Mouse (Mus musculus): Measurements from ENCODE around the gene Ccdc190. TPM values are rescaled to one million over a fixed set of nuclear protein-coding genes. Genes with fewer than 3 reads are reported as not detected.

Gene Ccdc190
- polyA plus RNA-seq, 1 experiment from 2014 or later, result not detected

DNA sequence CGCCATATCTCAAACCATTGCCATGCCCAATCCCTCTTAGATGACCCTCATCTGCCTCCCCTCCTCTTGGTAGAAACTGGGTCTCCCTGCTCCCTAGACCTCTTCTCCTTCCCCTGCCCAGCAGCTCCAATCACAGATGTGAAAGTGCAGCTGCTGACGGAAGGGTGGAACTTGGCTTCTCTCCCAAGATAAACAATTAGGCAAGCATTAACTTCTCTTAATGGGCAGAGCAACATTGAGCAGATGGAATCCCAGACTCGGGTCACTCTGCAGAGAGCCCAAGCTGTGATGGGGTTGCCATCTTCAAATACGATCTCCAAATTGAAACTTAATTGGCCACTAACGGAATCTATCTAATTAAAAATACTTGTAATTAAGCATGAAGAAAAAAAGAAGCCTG lies 19.3 kb upstream of the Ccdc190 start:
- Histone ChIP-seq H3K4me3 (ENCODE audit: low read length) (no peak overlapping the region), H3K4me2 (replicated peaks; ENCODE audit: low read depth, low read length) (no peak overlapping the region), H3K27me3 (ENCODE audit: insufficient read depth, low read length) (no peaks in the 10 kb centered on the region), H3K4me1 (ENCODE audit: insufficient read depth, low read length) (no peaks in the 10 kb centered on the region), H3K9me3 (ENCODE audit: low read length) (peaks cover 3% of the 10 kb centered on the region; the same call in 1 of the 2 replicates), H3K36me3 (ENCODE audit: insufficient read depth, low read length) (no peaks in the 10 kb centered on the region), H3K9ac (replicated peaks; ENCODE audit: low read length) (no peak overlapping the region), H3K27ac (ENCODE audit: low read length) (no peak overlapping the region)
- ATAC-seq (ENCODE audit: low FRiP score, low TSS enrichment), result no peak
- WGBS, result 71% methylated on average over 5 of the region's 5 CpGs

DNA sequence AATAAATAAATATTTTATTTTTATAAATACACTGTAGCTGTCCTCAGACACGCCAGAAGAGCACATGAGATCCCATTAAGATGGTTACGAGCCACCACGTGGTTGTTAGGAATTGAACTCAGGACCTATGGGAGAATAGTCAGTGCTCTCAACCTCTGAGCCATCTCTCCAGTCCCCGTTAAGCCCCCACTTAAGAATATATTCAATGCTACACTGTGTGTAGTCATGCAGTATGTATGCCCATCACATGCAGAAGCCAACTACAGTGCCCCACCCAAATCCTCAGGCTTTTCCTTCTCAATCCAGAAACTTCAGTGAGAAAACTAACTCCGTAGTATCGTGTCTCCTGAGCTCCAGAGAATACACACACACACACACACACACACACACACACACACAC lies 18.8 kb upstream of the Ccdc190 start:
- WGBS, result 86% methylated on average over 6 of the region's 6 CpGs
- Histone ChIP-seq H3K4me1 (ENCODE audit: insufficient read depth, low read length) (no peaks in the 10 kb centered on the region), H3K36me3 (ENCODE audit: insufficient read depth, low read length) (no peaks in the 10 kb centered on the region), H3K27me3 (ENCODE audit: insufficient read depth, low read length) (no peaks in the 10 kb centered on the region), H3K4me2 (replicated peaks; ENCODE audit: low read depth, low read length) (no peak overlapping the region), H3K27ac (ENCODE audit: low read length) (no peak overlapping the region), H3K9ac (replicated peaks; ENCODE audit: low read length) (no peak overlapping the region), H3K4me3 (ENCODE audit: low read length) (no peak overlapping the region), H3K9me3 (ENCODE audit: low read length) (peaks cover 3% of the 10 kb centered on the region; the same call in 1 of the 2 replicates)
- ATAC-seq (ENCODE audit: low FRiP score, low TSS enrichment), result no peak

DNA sequence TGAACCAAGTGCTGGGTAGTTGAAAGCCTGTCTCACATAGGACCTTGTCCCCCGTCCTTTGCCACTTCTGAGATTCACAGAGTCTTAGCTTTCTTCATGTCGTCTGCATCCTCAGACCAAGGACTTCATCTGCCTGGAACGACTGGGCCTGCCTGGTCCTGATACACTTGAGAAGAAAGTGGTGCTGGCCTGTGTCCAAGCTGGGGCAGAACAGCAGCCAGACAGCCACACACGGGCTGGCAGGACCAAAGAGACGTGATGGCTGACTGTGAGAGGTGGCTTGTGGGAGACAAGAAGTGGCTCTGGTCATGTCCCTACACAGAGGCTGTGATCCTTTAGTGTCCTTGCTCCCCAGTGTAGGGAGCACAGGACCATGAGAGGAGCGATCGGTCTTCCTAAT lies 17.7 kb upstream of the Ccdc190 start:
- Histone ChIP-seq H3K27ac (ENCODE audit: low read length) (no peak overlapping the region), H3K4me2 (replicated peaks; ENCODE audit: low read depth, low read length) (no peak overlapping the region), H3K36me3 (ENCODE audit: insufficient read depth, low read length) (no peaks in the 10 kb centered on the region), H3K9me3 (ENCODE audit: low read length) (peaks cover 3% of the 10 kb centered on the region; the same call in 1 of the 2 replicates), H3K4me3 (ENCODE audit: low read length) (no peak overlapping the region), H3K9ac (replicated peaks; ENCODE audit: low read length) (no peak overlapping the region), H3K27me3 (ENCODE audit: insufficient read depth, low read length) (no peaks in the 10 kb centered on the region), H3K4me1 (ENCODE audit: insufficient read depth, low read length) (no peaks in the 10 kb centered on the region)
- no peak for ATAC-seq (ENCODE audit: low FRiP score, low TSS enrichment)
- 52% methylated on average over 7 of the region's 7 CpGs for WGBS

DNA sequence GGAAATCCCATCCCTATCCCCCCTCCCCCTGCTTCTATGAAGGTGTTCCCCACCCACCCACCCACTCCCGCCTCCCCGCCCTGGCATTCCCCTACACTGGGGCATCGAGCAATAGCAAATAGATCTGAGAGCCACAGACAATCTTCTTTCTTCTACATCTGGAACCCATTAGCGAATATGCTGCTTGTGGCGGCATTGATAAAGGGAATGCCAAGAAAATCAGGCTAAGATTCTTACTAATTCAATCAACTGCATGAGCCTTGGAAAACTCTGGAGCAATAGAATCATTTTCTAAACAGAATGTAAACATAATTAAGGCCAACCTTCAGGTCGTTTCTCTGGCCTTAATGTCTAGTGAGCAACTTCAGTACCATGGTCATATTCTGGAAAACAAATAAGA lies 16.9 kb upstream of the Ccdc190 start:
- no peaks in the 10 kb centered on the region for H3K36me3 ChIP-seq (ENCODE audit: insufficient read depth, low read length)
- 79% methylated on average over 6 of the region's 6 CpGs for WGBS
- peaks cover 3% of the 10 kb centered on the region; the same call in 1 of the 2 replicates for H3K9me3 ChIP-seq (ENCODE audit: low read length)
- H3K4me2 ChIP-seq (replicated peaks; ENCODE audit: low read depth, low read length), result no peak overlapping the region
- H3K4me3 ChIP-seq (ENCODE audit: low read length), result no peak overlapping the region
- no peak overlapping the region for H3K27ac ChIP-seq (ENCODE audit: low read length)
- H3K4me1 ChIP-seq (ENCODE audit: insufficient read depth, low read length), result no peaks in the 10 kb centered on the region
- H3K27me3 ChIP-seq (ENCODE audit: insufficient read depth, low read length), result no peaks in the 10 kb centered on the region
- ATAC-seq (ENCODE audit: low FRiP score, low TSS enrichment), result no peak
- no peak overlapping the region for H3K9ac ChIP-seq (replicated peaks; ENCODE audit: low read length)

DNA sequence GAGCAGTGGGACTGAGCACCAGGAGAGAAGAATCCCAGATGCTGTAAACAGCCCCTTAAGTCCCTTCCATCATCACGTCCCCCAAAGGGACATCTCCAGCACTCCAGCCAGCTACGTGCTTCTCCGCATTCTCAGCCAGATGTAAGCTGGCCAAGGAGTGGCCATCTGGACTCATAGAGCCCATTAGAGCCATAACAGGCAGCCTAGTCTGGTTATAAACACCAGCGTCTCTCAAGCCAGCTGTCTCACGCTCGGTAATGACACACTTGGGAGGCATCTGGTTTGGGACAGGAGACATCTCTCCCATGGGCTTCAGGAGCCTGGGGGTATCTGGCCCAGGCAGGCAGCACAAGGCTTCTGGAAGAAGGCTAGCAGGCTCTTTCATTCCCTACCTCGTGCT lies 11.8 kb upstream of the Ccdc190 start:
- WGBS, result 29% methylated on average over 7 of the region's 7 CpGs
- no peaks in the 10 kb centered on the region for H3K36me3 ChIP-seq (ENCODE audit: insufficient read depth, low read length)
- H3K27me3 ChIP-seq (ENCODE audit: insufficient read depth, low read length), result peaks cover 3% of the 10 kb centered on the region; the same call in 1 of the 2 replicates
- H3K4me1 ChIP-seq (ENCODE audit: insufficient read depth, low read length), result 0 out of 2 replicates have a peak, but pooled peaks cover 3% of the 10 kb centered on the region
- no peaks in the 10 kb centered on the region for H3K9me3 ChIP-seq (ENCODE audit: low read length)
- no peak overlapping the region for H3K27ac ChIP-seq (ENCODE audit: low read length)
- H3K9ac ChIP-seq (replicated peaks; ENCODE audit: low read length), result no peak overlapping the region
- no peak overlapping the region for H3K4me2 ChIP-seq (replicated peaks; ENCODE audit: low read depth, low read length)
- H3K4me3 ChIP-seq (ENCODE audit: low read length), result no peak overlapping the region
- no peak for ATAC-seq (ENCODE audit: low FRiP score, low TSS enrichment)

DNA sequence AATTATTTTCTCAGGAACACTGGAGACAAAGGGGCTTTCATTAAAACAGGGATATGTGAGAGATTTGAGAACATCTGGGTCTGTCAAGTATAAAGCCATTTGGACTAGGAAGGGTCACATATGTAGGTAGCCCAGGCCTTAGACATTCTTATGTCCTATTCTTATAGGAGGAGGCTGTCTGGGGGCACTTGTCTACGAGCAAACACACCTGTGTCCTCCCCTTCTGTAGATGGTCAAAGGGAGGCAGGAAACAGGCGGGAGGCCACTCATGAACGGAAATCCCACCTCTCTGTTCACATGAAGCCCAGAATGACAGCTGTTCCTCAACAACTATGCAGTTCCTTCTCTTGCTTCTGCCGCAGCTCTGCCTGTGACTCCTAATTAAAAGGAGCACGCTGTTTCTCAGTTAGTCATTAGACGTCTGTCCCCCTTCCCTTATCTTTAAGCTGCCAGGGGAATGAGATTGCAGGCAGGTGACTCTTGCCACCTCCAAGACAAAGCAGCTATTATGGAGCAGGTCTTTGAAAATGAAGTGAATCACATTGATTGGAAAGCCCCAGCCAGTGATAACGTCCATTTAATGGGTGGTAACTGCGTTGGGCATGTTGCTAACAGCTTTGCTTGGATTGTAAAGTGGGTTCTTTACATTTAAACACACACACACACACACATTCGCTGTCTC lies 11.2 kb upstream of the Ccdc190 start:
- Histone ChIP-seq H3K4me3 (ENCODE audit: low read length) (no peak overlapping the region), H3K27ac (ENCODE audit: low read length) (no peak overlapping the region), H3K36me3 (ENCODE audit: insufficient read depth, low read length) (no peaks in the 10 kb centered on the region), H3K4me1 (ENCODE audit: insufficient read depth, low read length) (0 out of 2 replicates have a peak, but pooled peaks cover 3% of the 10 kb centered on the region), H3K9ac (replicated peaks; ENCODE audit: low read length) (no peak overlapping the region), H3K4me2 (replicated peaks; ENCODE audit: low read depth, low read length) (no peak overlapping the region), H3K27me3 (ENCODE audit: insufficient read depth, low read length) (peaks cover 3% of the 10 kb centered on the region; the same call in 1 of the 2 replicates), H3K9me3 (ENCODE audit: low read length) (no peaks in the 10 kb centered on the region)
- ATAC-seq (ENCODE audit: low FRiP score, low TSS enrichment), result no peak
- WGBS, result 48% methylated on average over 9 of the region's 9 CpGs

DNA sequence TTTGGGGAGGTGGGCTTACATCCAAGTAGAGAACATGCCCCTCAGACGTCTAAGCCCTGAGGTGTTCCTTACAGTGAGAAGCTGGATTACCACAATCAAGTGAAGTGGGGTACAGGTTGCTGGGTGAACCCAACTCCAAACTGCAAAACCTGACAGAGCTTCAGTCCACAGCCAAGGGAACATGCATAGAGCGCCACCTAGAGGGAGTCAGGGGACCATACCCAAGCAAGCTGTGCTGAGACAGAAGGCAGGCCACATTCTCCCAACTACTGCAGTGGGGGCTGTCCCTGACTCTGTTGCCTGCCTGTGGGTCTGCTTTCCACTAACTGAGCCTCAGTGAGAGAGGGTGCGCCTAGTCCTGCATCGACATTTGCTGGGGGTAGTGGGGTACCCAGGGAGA lies 10.4 kb upstream of the Ccdc190 start:
- Histone ChIP-seq H3K9ac (replicated peaks; ENCODE audit: low read length) (no peak overlapping the region), H3K9me3 (ENCODE audit: low read length) (no peaks in the 10 kb centered on the region), H3K27me3 (ENCODE audit: insufficient read depth, low read length) (peaks cover 3% of the 10 kb centered on the region; the same call in 1 of the 2 replicates), H3K27ac (ENCODE audit: low read length) (no peak overlapping the region), H3K4me1 (ENCODE audit: insufficient read depth, low read length) (0 out of 2 replicates have a peak, but pooled peaks cover 3% of the 10 kb centered on the region), H3K36me3 (ENCODE audit: insufficient read depth, low read length) (no peaks in the 10 kb centered on the region), H3K4me2 (replicated peaks; ENCODE audit: low read depth, low read length) (no peak overlapping the region), H3K4me3 (ENCODE audit: low read length) (no peak overlapping the region)
- peak; percentile 75 for ATAC-seq (ENCODE audit: low FRiP score, low TSS enrichment)
- WGBS, result 39% methylated on average over 4 of the region's 4 CpGs

DNA sequence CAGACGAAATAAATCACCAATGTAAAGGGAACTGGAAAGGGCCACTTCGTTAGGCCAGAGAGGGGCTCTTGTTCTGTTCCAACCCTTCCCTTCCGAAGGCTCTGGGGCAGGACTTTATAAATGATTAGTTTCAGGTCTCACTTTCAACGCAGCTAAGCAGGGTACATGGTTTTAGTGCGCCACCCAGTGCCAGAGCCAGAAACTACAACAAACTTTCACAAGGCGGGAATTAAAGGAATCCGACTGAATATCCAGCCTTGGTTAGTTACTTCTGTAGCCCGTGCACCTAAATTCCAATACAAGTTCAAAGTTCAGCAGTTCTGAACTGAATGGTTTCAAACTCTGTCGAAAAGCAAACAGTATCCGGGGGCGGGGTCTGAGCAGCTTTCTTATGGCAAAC lies 9.2 kb upstream of the Ccdc190 start:
- peaks cover 3% of the 10 kb centered on the region; the same call in 1 of the 2 replicates for H3K27me3 ChIP-seq (ENCODE audit: insufficient read depth, low read length)
- peak overlapping the region; percentile 38 for H3K4me2 ChIP-seq (replicated peaks; ENCODE audit: low read depth, low read length)
- H3K9ac ChIP-seq (replicated peaks; ENCODE audit: low read length), result peak overlapping the region; percentile 51
- peak overlapping the region; percentile 22 for H3K4me3 ChIP-seq (ENCODE audit: low read length)
- H3K9me3 ChIP-seq (ENCODE audit: low read length), result no peaks in the 10 kb centered on the region
- WGBS, result 4% methylated on average over 11 of the region's 11 CpGs
- peak; percentile 82 for ATAC-seq (ENCODE audit: low FRiP score, low TSS enrichment)
- no peak overlapping the region for H3K27ac ChIP-seq (ENCODE audit: low read length)
- 0 out of 2 replicates have a peak, but pooled peaks cover 3% of the 10 kb centered on the region for H3K4me1 ChIP-seq (ENCODE audit: insufficient read depth, low read length)
- H3K36me3 ChIP-seq (ENCODE audit: insufficient read depth, low read length), result no peaks in the 10 kb centered on the region

DNA sequence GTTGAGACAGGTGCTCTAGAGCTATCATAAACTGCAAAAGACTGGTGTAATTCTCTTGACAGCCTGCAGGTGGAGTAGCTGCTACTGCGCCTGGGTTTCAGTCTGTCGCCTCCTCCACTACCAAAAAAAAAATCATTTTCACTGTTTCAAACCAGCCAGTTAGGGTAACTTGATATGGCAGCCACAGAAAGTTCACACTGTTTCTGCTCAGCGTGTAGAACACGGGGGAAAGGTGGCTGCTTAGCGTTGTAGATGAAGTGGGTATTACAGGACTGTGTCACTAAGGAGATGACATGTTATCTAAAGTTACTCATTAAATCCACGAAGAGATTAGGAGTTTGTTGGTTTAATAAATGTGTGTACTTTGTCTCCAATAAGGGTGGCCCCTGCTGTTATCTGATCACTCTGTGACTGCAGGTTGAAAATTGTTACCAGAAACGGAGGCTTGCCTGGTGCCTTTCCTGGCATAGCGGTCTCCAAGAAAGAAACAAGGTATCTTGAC lies 6.7 kb upstream of the Ccdc190 start:
- H3K4me2 ChIP-seq (replicated peaks; ENCODE audit: low read depth, low read length), result peak overlapping the region; percentile 7
- WGBS, result 23% methylated on average over 8 of the region's 8 CpGs
- no peak for ATAC-seq (ENCODE audit: low FRiP score, low TSS enrichment)

DNA sequence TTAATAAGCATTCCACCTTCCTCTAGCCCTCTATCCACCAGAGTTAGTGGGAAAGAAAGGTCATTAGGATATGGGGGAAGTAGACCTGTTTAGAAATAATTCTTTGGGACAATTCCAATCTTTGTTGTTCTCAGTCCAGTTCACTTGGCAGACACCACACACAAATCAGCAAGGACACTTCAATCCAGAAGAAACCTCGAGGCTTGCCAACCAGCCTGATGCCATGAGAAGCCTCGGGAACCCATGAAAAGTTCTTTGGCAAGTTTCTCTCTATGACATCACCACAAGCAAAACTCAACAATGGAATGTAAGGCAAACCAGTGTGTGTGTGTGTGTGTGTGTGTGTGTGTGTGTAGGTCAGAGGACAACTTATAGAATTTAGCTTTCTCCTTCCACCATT lies 3.9 kb upstream of the Ccdc190 start:
- Histone ChIP-seq H3K4me3 (ENCODE audit: low read length) (no peak overlapping the region), H3K27ac (ENCODE audit: low read length) (no peak overlapping the region), H3K9ac (replicated peaks; ENCODE audit: low read length) (no peak overlapping the region), H3K4me2 (replicated peaks; ENCODE audit: low read depth, low read length) (no peak overlapping the region), H3K9me3 (ENCODE audit: low read length) (no peaks in the 10 kb centered on the region), H3K27me3 (ENCODE audit: insufficient read depth, low read length) (peaks cover 2% of the 10 kb centered on the region; the same call in 1 of the 2 replicates), H3K36me3 (ENCODE audit: insufficient read depth, low read length) (no peaks in the 10 kb centered on the region), H3K4me1 (ENCODE audit: insufficient read depth, low read length) (peaks cover 8% of the 10 kb centered on the region; the same call in 1 of the 2 replicates)
- ATAC-seq (ENCODE audit: low FRiP score, low TSS enrichment), result no peak
- WGBS, result 83% methylated on average over 2 of the region's 2 CpGs

More for the DNA sequence above, 6.7 kb upstream of the Ccdc190 start:
- Histone ChIP-seq H3K4me1 (ENCODE audit: insufficient read depth, low read length) (0 out of 2 replicates have a peak, but pooled peaks cover 3% of the 10 kb centered on the region), H3K4me3 (ENCODE audit: low read length) (no peak overlapping the region; the same call in 1 of the 2 replicates), H3K27ac (ENCODE audit: low read length) (no peak overlapping the region), H3K9me3 (ENCODE audit: low read length) (no peaks in the 10 kb centered on the region), H3K27me3 (ENCODE audit: insufficient read depth, low read length) (peaks cover 3% of the 10 kb centered on the region; the same call in 1 of the 2 replicates), H3K9ac (replicated peaks; ENCODE audit: low read length) (no peak overlapping the region), H3K36me3 (ENCODE audit: insufficient read depth, low read length) (no peaks in the 10 kb centered on the region)

All from kidney, embryonic 16.5 days (tissue).